Mouse (Mus musculus) forebrain, postnatal 0 days (tissue): ENCODE results near the gene Unc5a. TPM values are rescaled to one million over a fixed set of nuclear protein-coding genes. Genes with fewer than 3 reads are reported as not detected.
A peak's percentile ranks its signal among the peaks of the same experiment; 100 is the strongest.

ENCODE experiments used
- ATAC-seq: fragments of 200-750 bp; cut with Nextera tagmentation; 2 replicates; pipeline ENCODE4 v1.8.0; 2017; ENCODE audit warnings: mild to moderate bottlenecking, moderate library complexity
- DNase-seq: peaks from one replicate; pipeline ENCODE4 v3.0.0-alpha.2; 2015
- H3K27ac ChIP-seq: fragments of 300-500 bp; sonication (generic); 2 replicates; pipeline ENCODE4 v1.5.1; 2014; ENCODE audit warnings: low read depth, mild to moderate bottlenecking, antibody characterized with exemption, low read length, moderate library complexity, mixed read lengths
- H3K27me3 ChIP-seq: fragments of 300-500 bp; sonication (generic); 2 replicates; pipeline ENCODE4 v1.6.1; 2014; ENCODE audit warnings: mild to moderate bottlenecking, low read length, mixed read lengths; ENCODE audit not compliant: insufficient read depth
- H3K36me3 ChIP-seq: fragments of 300-500 bp; sonication (generic); 2 replicates; pipeline ENCODE4 v1.6.1; 2014; ENCODE audit warnings: mild to moderate bottlenecking, moderate library complexity; ENCODE audit not compliant: insufficient read depth
- H3K4me1 ChIP-seq: fragments of 300-500 bp; sonication (generic); 2 replicates; pipeline ENCODE4 v1.6.1; 2014; ENCODE audit warnings: antibody characterized with exemption; ENCODE audit not compliant: insufficient read depth
- H3K4me2 ChIP-seq: fragments of 300-500 bp; sonication (generic); 2 replicates; pipeline ENCODE4 v1.6.1; 2014; ENCODE audit warnings: low read depth, mild to moderate bottlenecking, moderate library complexity
- H3K4me3 ChIP-seq: fragments of 300-500 bp; sonication (generic); 2 replicates; pipeline ENCODE4 v1.5.1; 2014; ENCODE audit warnings: low read depth, low read length, mixed read lengths
- H3K9ac ChIP-seq: fragments of 300-500 bp; sonication (generic); 2 replicates; pipeline ENCODE4 v1.6.1; 2014; ENCODE audit warnings: mild to moderate bottlenecking
- H3K9me3 ChIP-seq: fragments of 300-500 bp; sonication (generic); 2 replicates; pipeline ENCODE4 v1.6.1; 2016; ENCODE audit warnings: low read length
- CTCF ChIP-seq: sonication (generic); IDR thresholded peaks from 2 replicates; pipeline ENCODE4 v1.5.1; 2016; ENCODE audit warnings: antibody characterized with exemption, control low read depth, low read depth
- WGBS: fragments of 180-500 bp; shearing (Covaris S2); extraction: QIAGEN DNeasy Blood & Tissue Kit; methylation state at CpG from one replicate; pipeline ENCODE4 v1.1.7; 2014; 5-methylcytosine and 5-hydroxymethylcytosine counted together
- polyA plus RNA-seq: library from polyadenylated mRNA; unstranded; fragments of >200 nt; fragmentation: Nextera tagmentation; extraction: Ambion mirVana; gene quantifications from 2 replicates; pipeline ENCODE4 v1.2.1, GENCODE M21; 2015
- total RNA-seq: library from RNA; depleted of rRNA; stranded (reverse); fragments of >200 nt; gene quantifications from 2 replicates; pipeline ENCODE4 v1.2.3, GENCODE M21; 2014

Gene Unc5a
- total and polyA plus RNA-seq, 2 experiments from 2014 or later, result 22.5 to 46.1 TPM

GRCm38 (mm10) chr13:54983614-54984013 is 34.4 kb downstream of the Unc5a start:
- ATAC-seq (no peak), DNase-seq (no peak)
- Histone ChIP-seq H3K27me3 (no peaks in the 10 kb centered on the region), H3K36me3 (no peaks in the 10 kb centered on the region), H3K4me2 (no peak overlapping the region), H3K9me3 (no peaks in the 10 kb centered on the region), H3K27ac (no peak overlapping the region), H3K4me3 (no peak overlapping the region), H3K9ac (no peak overlapping the region), H3K4me1 (0 out of 2 replicates have a peak, but pooled peaks cover 3% of the 10 kb centered on the region)
- TF ChIP-seq CTCF, result peak; percentile 21; the same call in 1 of the 2 replicates
- 75% methylated on average over 2 of the region's 2 CpGs for WGBS

GRCm38 (mm10) chr13:54987405-54987804 is 38.2 kb downstream of the Unc5a start:
- no peak for TF ChIP-seq CTCF
- no peak for DNase-seq
- Histone ChIP-seq H3K27me3 (no peaks in the 10 kb centered on the region), H3K36me3 (peaks cover 13% of the 10 kb centered on the region), H3K9ac (no peak overlapping the region), H3K4me3 (no peak overlapping the region), H3K4me2 (no peak overlapping the region), H3K4me1 (0 out of 2 replicates have a peak, but pooled peaks cover 2% of the 10 kb centered on the region), H3K27ac (no peak overlapping the region), H3K9me3 (no peaks in the 10 kb centered on the region)
- 66% methylated on average over 9 of the region's 9 CpGs for WGBS
- no peak for ATAC-seq

GRCm38 (mm10) chr13:54988181-54988760 is 39.1 kb downstream of the Unc5a start:
- ATAC-seq (no peak), DNase-seq (no peak)
- no peak for TF ChIP-seq CTCF
- Histone ChIP-seq H3K9me3 (no peaks in the 10 kb centered on the region), H3K4me1 (no peaks in the 10 kb centered on the region), H3K4me2 (no peak overlapping the region), H3K27me3 (no peaks in the 10 kb centered on the region), H3K36me3 (peaks cover 13% of the 10 kb centered on the region), H3K4me3 (no peak overlapping the region), H3K27ac (no peak overlapping the region), H3K9ac (no peak overlapping the region)
- WGBS, result 55% methylated on average over 7 of the region's 7 CpGs

GRCm38 (mm10) chr13:54992215-54992614 is 43.0 kb downstream of the Unc5a start:
- peaks cover 16% of the 10 kb centered on the region for H3K36me3 ChIP-seq
- no peaks in the 10 kb centered on the region for H3K9me3 ChIP-seq
- ATAC-seq (no peak), DNase-seq (no peak)
- no peak overlapping the region for H3K9ac ChIP-seq
- H3K4me1 ChIP-seq, result no peaks in the 10 kb centered on the region
- no peaks in the 10 kb centered on the region for H3K27me3 ChIP-seq
- no peak overlapping the region for H3K27ac ChIP-seq
- H3K4me3 ChIP-seq, result no peak overlapping the region
- H3K4me2 ChIP-seq, result no peak overlapping the region
- no peak for TF ChIP-seq CTCF
- WGBS, result 79% methylated on average over 7 of the region's 7 CpGs

GRCm38 (mm10) chr13:54994576-54994975 is 45.4 kb downstream of the Unc5a start:
- ATAC-seq (no peak), DNase-seq (no peak)
- Histone ChIP-seq H3K27me3 (no peaks in the 10 kb centered on the region), H3K36me3 (peaks cover 33% of the 10 kb centered on the region), H3K4me1 (no peaks in the 10 kb centered on the region), H3K4me3 (no peak overlapping the region), H3K27ac (no peak overlapping the region), H3K4me2 (no peak overlapping the region), H3K9me3 (no peaks in the 10 kb centered on the region), H3K9ac (no peak overlapping the region)
- 15% methylated on average over 4 of the region's 4 CpGs for WGBS
- TF ChIP-seq CTCF, result no peak

GRCm38 (mm10) chr13:54995161-54995560 is 46.0 kb downstream of the Unc5a start:
- no peak for TF ChIP-seq CTCF
- peaks cover 39% of the 10 kb centered on the region for H3K36me3 ChIP-seq
- ATAC-seq (no peak), DNase-seq (no peak)
- 56% methylated on average over 6 of the region's 6 CpGs for WGBS
- H3K27me3 ChIP-seq, result no peaks in the 10 kb centered on the region
- no peak overlapping the region for H3K4me2 ChIP-seq
- H3K4me3 ChIP-seq, result no peak overlapping the region
- no peak overlapping the region for H3K27ac ChIP-seq
- no peaks in the 10 kb centered on the region for H3K9me3 ChIP-seq
- H3K9ac ChIP-seq, result no peak overlapping the region
- no peaks in the 10 kb centered on the region for H3K4me1 ChIP-seq

- TF ChIP-seq CTCF, result no peak
- H3K27ac ChIP-seq, result no peak overlapping the region
- no peaks in the 10 kb centered on the region for H3K27me3 ChIP-seq
- no peak for ATAC-seq
- H3K4me2 ChIP-seq, result no peak overlapping the region
- no peak for DNase-seq
- peaks cover 36% of the 10 kb centered on the region; the same call in 1 of the 2 replicates for H3K36me3 ChIP-seq
- H3K9me3 ChIP-seq, result no peaks in the 10 kb centered on the region
- H3K4me1 ChIP-seq, result no peaks in the 10 kb centered on the region
- H3K4me3 ChIP-seq, result no peak overlapping the region
- 91% methylated on average over 8 of the region's 8 CpGs for WGBS
- H3K9ac ChIP-seq, result no peak overlapping the region
Measured at GRCm38 (mm10) chr13:54997568-54997967, 48.4 kb downstream of the Unc5a start.

- Histone ChIP-seq H3K9me3 (no peaks in the 10 kb centered on the region), H3K4me3 (no peak overlapping the region), H3K27ac (no peak overlapping the region), H3K27me3 (no peaks in the 10 kb centered on the region), H3K4me2 (no peak overlapping the region), H3K9ac (no peak overlapping the region), H3K4me1 (no peaks in the 10 kb centered on the region), H3K36me3 (peaks cover 62% of the 10 kb centered on the region)
- peak; percentile 32; the same call in 1 of the 2 replicates for ATAC-seq
- DNase-seq, result no peak
- 65% methylated on average over 10 of the region's 10 CpGs for WGBS
- TF ChIP-seq CTCF, result no peak
Measured at GRCm38 (mm10) chr13:55000433-55000832, 51.2 kb downstream of the Unc5a start.
